Mouse (Mus musculus) small intestine, adult 2 months (tissue): ENCODE results near the gene Sohlh1.

ENCODE experiments used
- CTCF ChIP-seq: fragments of 200-500 bp; IDR thresholded peaks from 2 replicates; pipeline ENCODE4 v1.5.1; 2012; ENCODE audit warnings: low read depth, mild to moderate bottlenecking, control low read depth, inconsistent platforms, low read length, moderate library complexity, mixed read lengths; ENCODE audit not compliant: insufficient replicate concordance, insufficient read length; ENCODE audit errors: extremely low read depth
- POLR2A ChIP-seq: fragments of 200-500 bp; IDR thresholded peaks from 2 replicates; pipeline ENCODE4 v1.6.1; 2012; ENCODE audit warnings: low read depth, mild to moderate bottlenecking, control low read depth, inconsistent platforms, low read length, moderate library complexity

DNA sequence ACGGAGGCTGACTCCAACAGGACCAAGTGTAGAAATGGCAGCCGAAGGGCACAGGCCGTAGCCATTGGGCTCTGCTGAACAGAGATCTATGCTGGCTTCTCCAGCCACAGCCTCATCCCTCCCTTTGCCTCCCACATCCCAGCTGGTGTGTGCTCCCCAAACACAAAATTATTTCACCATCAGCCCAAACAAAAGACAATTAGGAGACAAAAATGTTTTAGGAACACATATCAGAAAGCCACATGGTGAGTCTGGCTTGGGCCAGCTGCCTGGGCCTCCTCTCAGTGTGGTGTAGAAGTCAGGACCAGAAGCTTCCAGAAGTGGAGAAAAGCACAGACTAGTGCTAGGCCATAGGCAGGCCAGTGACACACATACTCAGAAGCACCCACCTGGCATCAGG, 3.0 kb downstream of the Sohlh1 start:
- TF ChIP-seq POLR2A (no peak), CTCF (no peak)
